Mouse (Mus musculus) hindbrain, embryonic 14.5 days (tissue): ENCODE data around the gene Lrrc39. TPM values are rescaled to one million over a fixed set of nuclear protein-coding genes. Genes with fewer than 3 reads are reported as not detected.

ENCODE experiments used
- ATAC-seq: fragments of 200-750 bp; cut with Nextera tagmentation; 2 replicates; pipeline ENCODE4 v1.8.0; 2017; ENCODE audit warnings: moderate number of reproducible peaks, mild to moderate bottlenecking, moderate TSS enrichment, moderate library complexity; ENCODE audit not compliant: low FRiP score
- DNase-seq: peaks from one replicate; pipeline ENCODE4 v3.0.0-alpha.2; 2015; ENCODE audit warnings: low spot score
- H3K27ac ChIP-seq: fragments of 300-500 bp; sonication (generic); 2 replicates; pipeline ENCODE4 v1.5.1; 2014; ENCODE audit warnings: mild to moderate bottlenecking, moderate library complexity
- H3K27me3 ChIP-seq: fragments of 300-500 bp; sonication (generic); 2 replicates; pipeline ENCODE4 v1.6.1; 2014; ENCODE audit warnings: mild to moderate bottlenecking, low read length, mixed read lengths; ENCODE audit not compliant: control insufficient read depth, insufficient read depth
- H3K36me3 ChIP-seq: fragments of 300-500 bp; sonication (generic); replicated peaks from 2 replicates; pipeline ENCODE4 v1.6.1; 2014; ENCODE audit not compliant: control insufficient read depth, insufficient read depth
- H3K4me1 ChIP-seq: fragments of 300-500 bp; sonication (generic); replicated peaks from 2 replicates; pipeline ENCODE4 v1.6.1; 2014; ENCODE audit warnings: antibody characterized with exemption, low read length, mixed read lengths; ENCODE audit not compliant: control insufficient read depth, insufficient read depth
- H3K4me2 ChIP-seq: fragments of 300-500 bp; sonication (generic); replicated peaks from 2 replicates; pipeline ENCODE4 v1.6.1; 2014; ENCODE audit warnings: mild to moderate bottlenecking, moderate library complexity
- H3K4me3 ChIP-seq: fragments of 300-500 bp; sonication (generic); replicated peaks from 2 replicates; pipeline ENCODE4 v1.5.1; 2014; ENCODE audit warnings: mild to moderate bottlenecking, low read length
- H3K9ac ChIP-seq: fragments of 300-500 bp; sonication (generic); 2 replicates; pipeline ENCODE4 v1.6.1; 2014
- H3K9me3 ChIP-seq: fragments of 300-500 bp; sonication (generic); 2 replicates; pipeline ENCODE4 v1.6.1; 2016; ENCODE audit warnings: low read length; ENCODE audit not compliant: control insufficient read depth
- WGBS: fragments of 180-500 bp; shearing (Covaris S2); extraction: QIAGEN DNeasy Blood & Tissue Kit; methylation state at CpG from one replicate; pipeline ENCODE4 v1.1.7; 2014; 5-methylcytosine and 5-hydroxymethylcytosine counted together
- polyA plus RNA-seq: library from polyadenylated mRNA; unstranded; fragments of >200 nt; fragmentation: Nextera tagmentation; extraction: Ambion mirVana; gene quantifications from 2 replicates; pipeline ENCODE4 v1.2.1, GENCODE M21; 2014

The Lrrc39 gene
- polyA plus RNA-seq, 1 experiment from 2014 or later, result 0.39 TPM

GRCm38 (mm10) chr3:116599705-116600104, 36.9 kb downstream of the Lrrc39 start:
- Histone ChIP-seq H3K9ac (no peak overlapping the region), H3K4me1 (peaks cover 8% of the 10 kb centered on the region; the same call in 1 of the 2 replicates), H3K4me3 (no peak overlapping the region), H3K36me3 (no peaks in the 10 kb centered on the region), H3K27me3 (no peaks in the 10 kb centered on the region), H3K9me3 (no peaks in the 10 kb centered on the region), H3K4me2 (no peak overlapping the region), H3K27ac (no peak overlapping the region)
- no peak for DNase-seq
- 93% methylated on average over 2 of the region's 2 CpGs for WGBS
- no peak for ATAC-seq

GRCm38 (mm10) chr3:116601005-116601404, 38.2 kb downstream of the Lrrc39 start:
- H3K36me3 ChIP-seq, result no peaks in the 10 kb centered on the region
- peaks cover under 1% of the 10 kb centered on the region; the same call in 1 of the 2 replicates for H3K4me1 ChIP-seq
- H3K27ac ChIP-seq, result no peak overlapping the region
- 93% methylated on average over 5 of the region's 5 CpGs for WGBS
- ATAC-seq (no peak), DNase-seq (no peak)
- H3K4me2 ChIP-seq, result no peak overlapping the region
- no peaks in the 10 kb centered on the region for H3K27me3 ChIP-seq
- no peak overlapping the region for H3K4me3 ChIP-seq
- no peaks in the 10 kb centered on the region for H3K9me3 ChIP-seq
- no peak overlapping the region for H3K9ac ChIP-seq

- H3K9me3 ChIP-seq, result no peaks in the 10 kb centered on the region
- no peak overlapping the region for H3K9ac ChIP-seq
- H3K4me2 ChIP-seq, result no peak overlapping the region
- H3K27me3 ChIP-seq, result no peaks in the 10 kb centered on the region
- peaks cover 5% of the 10 kb centered on the region; the same call in 1 of the 2 replicates for H3K36me3 ChIP-seq
- no peak overlapping the region for H3K27ac ChIP-seq
- H3K4me3 ChIP-seq, result no peak overlapping the region
- 90% methylated on average over 5 of the region's 5 CpGs for WGBS
- no peak for DNase-seq
- no peak for ATAC-seq
- H3K4me1 ChIP-seq, result no peaks in the 10 kb centered on the region
Observed at GRCm38 (mm10) chr3:116601781-116602180, 39.0 kb downstream of the Lrrc39 start.

- Histone ChIP-seq H3K4me3 (no peak overlapping the region), H3K9ac (no peak overlapping the region), H3K4me1 (no peaks in the 10 kb centered on the region), H3K9me3 (no peaks in the 10 kb centered on the region), H3K27ac (no peak overlapping the region), H3K4me2 (no peak overlapping the region), H3K36me3 (peaks cover 26% of the 10 kb centered on the region), H3K27me3 (no peaks in the 10 kb centered on the region)
- ATAC-seq (no peak), DNase-seq (no peak)
- 66% methylated on average over 9 of the region's 9 CpGs for WGBS
Observed at GRCm38 (mm10) chr3:116604570-116604969, 41.8 kb downstream of the Lrrc39 start.

GRCm38 (mm10) chr3:116614295-116614892, 51.6 kb downstream of the Lrrc39 start, which contains the start of gene Trmt13:
Gene Trmt13, minus strand, starts transcription at chr3:116614587.
- DNase-seq, result no peak
- Histone ChIP-seq H3K4me2 (no peak within 1 kb of the TSS), H3K4me1 (no peaks in the 10 kb centered on the region), H3K27me3 (no peaks in the 10 kb centered on the region), H3K4me3 (no peak within 1 kb of the TSS), H3K27ac (no peak within 1 kb of the TSS), H3K9me3 (no peaks in the 10 kb centered on the region), H3K36me3 (peaks cover 68% of the 10 kb centered on the region), H3K9ac (no peak within 1 kb of the TSS)
- 81% methylated on average over 10 of the region's 10 CpGs for WGBS
- ATAC-seq, result no peak

- H3K4me2 ChIP-seq, result no peak overlapping the region
Observed at GRCm38 (mm10) chr3:116615318-116616068, 52.7 kb downstream of the Lrrc39 start.

GRCm38 (mm10) chr3:116618855-116619254, 56.1 kb downstream of the Lrrc39 start:
- H3K36me3 ChIP-seq, result peaks cover 67% of the 10 kb centered on the region
- WGBS, result 86% methylated on average over 6 of the region's 6 CpGs

More at GRCm38 (mm10) chr3:116615318-116616068, 52.7 kb downstream of the Lrrc39 start:
- DNase-seq (no peak), ATAC-seq (no peak)
- 91% methylated on average over 8 of the region's 8 CpGs for WGBS
- peaks cover 70% of the 10 kb centered on the region for H3K36me3 ChIP-seq
- no peak overlapping the region for H3K9ac ChIP-seq
- no peaks in the 10 kb centered on the region for H3K4me1 ChIP-seq
- no peak overlapping the region for H3K27ac ChIP-seq
- H3K9me3 ChIP-seq, result no peaks in the 10 kb centered on the region
- no peaks in the 10 kb centered on the region for H3K27me3 ChIP-seq
- no peak overlapping the region for H3K4me3 ChIP-seq

GRCm38 (mm10) chr3:116620636-116621370, 58.0 kb downstream of the Lrrc39 start:
- H3K27me3 ChIP-seq, result no peaks in the 10 kb centered on the region
- 92% methylated on average over 7 of the region's 7 CpGs for WGBS
- H3K4me2 ChIP-seq, result no peak overlapping the region
- no peaks in the 10 kb centered on the region for H3K4me1 ChIP-seq
- H3K27ac ChIP-seq, result no peak overlapping the region
- ATAC-seq (no peak), DNase-seq (no peak)
- no peak overlapping the region for H3K4me3 ChIP-seq
- H3K36me3 ChIP-seq, result peaks cover 47% of the 10 kb centered on the region
- H3K9me3 ChIP-seq, result no peaks in the 10 kb centered on the region
- no peak overlapping the region for H3K9ac ChIP-seq

More at GRCm38 (mm10) chr3:116618855-116619254, 56.1 kb downstream of the Lrrc39 start:
- Histone ChIP-seq H3K4me3 (no peak overlapping the region), H3K4me2 (no peak overlapping the region), H3K27ac (no peak overlapping the region), H3K4me1 (no peaks in the 10 kb centered on the region), H3K27me3 (no peaks in the 10 kb centered on the region), H3K9me3 (no peaks in the 10 kb centered on the region), H3K9ac (no peak overlapping the region)
- ATAC-seq, result no peak
- no peak for DNase-seq

GRCm38 (mm10) chr3:116622641-116623040, 59.9 kb downstream of the Lrrc39 start:
- 96% methylated on average over 7 of the region's 7 CpGs for WGBS

More at GRCm38 (mm10) chr3:116622641-116623040, 59.9 kb downstream of the Lrrc39 start:
- Histone ChIP-seq H3K4me1 (no peaks in the 10 kb centered on the region), H3K4me3 (no peak overlapping the region), H3K27ac (no peak overlapping the region), H3K27me3 (no peaks in the 10 kb centered on the region), H3K9me3 (no peaks in the 10 kb centered on the region), H3K36me3 (peaks cover 36% of the 10 kb centered on the region), H3K9ac (no peak overlapping the region), H3K4me2 (no peak overlapping the region)
- ATAC-seq (no peak), DNase-seq (no peak)
